Mouse (Mus musculus) stomach, postnatal 0 days (tissue): ENCODE measurements around the gene Hdac4. TPM values are rescaled to one million over a fixed set of nuclear protein-coding genes. Genes with fewer than 3 reads are reported as not detected.

Experiments
- ATAC-seq: fragments of 200-750 bp; cut with Nextera tagmentation; 2 replicates; pipeline ENCODE4 v1.8.0; 2017; ENCODE audit not compliant: low FRiP score, low TSS enrichment
- DNase-seq: peaks from one replicate; pipeline ENCODE4 v3.0.0-alpha.2; 2016; ENCODE audit warnings: low spot score
- H3K27ac ChIP-seq: fragments of 300-500 bp; sonication (generic); replicated peaks from 2 replicates; pipeline ENCODE4 v1.5.1; 2014; ENCODE audit warnings: mild to moderate bottlenecking, control low read depth
- H3K27me3 ChIP-seq: fragments of 300-500 bp; sonication (generic); 2 replicates; pipeline ENCODE4 v1.6.1; 2014; ENCODE audit warnings: low read length; ENCODE audit not compliant: control insufficient read depth, insufficient read depth
- H3K36me3 ChIP-seq: fragments of 300-500 bp; sonication (generic); 2 replicates; pipeline ENCODE4 v1.6.1; 2014; ENCODE audit warnings: low read length, mixed read lengths; ENCODE audit not compliant: control insufficient read depth, insufficient read depth
- H3K4me1 ChIP-seq: fragments of 300-500 bp; sonication (generic); replicated peaks from 2 replicates; pipeline ENCODE4 v1.6.1; 2014; ENCODE audit warnings: antibody characterized with exemption; ENCODE audit not compliant: control insufficient read depth, insufficient read depth
- H3K4me2 ChIP-seq: fragments of 300-500 bp; sonication (generic); replicated peaks from 2 replicates; pipeline ENCODE4 v1.6.1; 2014; ENCODE audit warnings: low read depth, mild to moderate bottlenecking, control low read depth, moderate library complexity
- H3K4me3 ChIP-seq: fragments of 300-500 bp; sonication (generic); 2 replicates; pipeline ENCODE4 v1.5.1; 2014; ENCODE audit warnings: low read depth, low read length, control low read depth
- H3K9ac ChIP-seq: fragments of 300-500 bp; sonication (generic); 2 replicates; pipeline ENCODE4 v1.6.1; 2014; ENCODE audit warnings: mild to moderate bottlenecking, low read length, control low read depth, mixed read lengths
- H3K9me3 ChIP-seq: fragments of 300-500 bp; sonication (generic); 2 replicates; pipeline ENCODE4 v1.6.1; 2016; ENCODE audit warnings: low read length; ENCODE audit not compliant: control insufficient read depth
- CTCF ChIP-seq: IDR thresholded peaks from 2 replicates; pipeline ENCODE4 v1.5.1; 2016; ENCODE audit warnings: antibody characterized with exemption, low read depth, mild to moderate bottlenecking, moderate library complexity
- EP300 ChIP-seq: optimal IDR thresholded peaks from 2 replicates; pipeline ENCODE3; 2016; ENCODE audit warnings: antibody characterized with exemption
- WGBS: fragments of 180-500 bp; shearing (Covaris S2); extraction: QIAGEN DNeasy Blood & Tissue Kit; methylation state at CpG from one replicate; pipeline ENCODE4 v1.1.7; 2014; 5-methylcytosine and 5-hydroxymethylcytosine counted together
- polyA plus RNA-seq: library from polyadenylated mRNA; unstranded; fragments of >200 nt; fragmentation: Nextera tagmentation; extraction: Ambion mirVana; gene quantifications from 2 replicates; pipeline ENCODE4 v1.2.1, GENCODE M21; 2015

Gene Hdac4
- polyA plus RNA-seq, 1 experiment from 2014 or later = 10.9 TPM

DNA sequence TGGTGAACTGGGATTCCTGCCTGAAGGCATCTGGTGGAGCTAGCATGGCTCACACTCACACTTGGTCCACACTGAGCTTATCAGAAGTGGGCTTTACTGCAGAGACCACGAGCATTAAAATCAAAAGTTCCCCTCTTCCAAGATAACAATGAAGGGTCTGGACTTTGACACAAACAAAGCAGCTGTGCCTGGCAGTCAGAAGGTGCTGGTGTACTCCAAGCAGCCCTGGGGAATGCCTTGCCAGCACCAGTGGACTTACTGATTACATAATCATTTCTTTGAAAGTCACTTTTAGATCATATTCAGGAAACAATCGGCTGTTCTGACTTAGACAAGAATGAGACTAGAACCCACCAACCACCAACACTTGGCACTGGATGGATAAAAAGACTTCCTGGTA is 140.3 kb downstream of the Hdac4 start:
- TF ChIP-seq CTCF = no peak
- TF ChIP-seq EP300 = no peak
- no peak overlapping the region for H3K4me3 ChIP-seq
- WGBS = 22% methylated on average over 2 of the region's 2 CpGs
- no peaks in the 10 kb centered on the region for H3K9me3 ChIP-seq
- no peak for DNase-seq
- H3K27me3 ChIP-seq = no peaks in the 10 kb centered on the region
- no peak for ATAC-seq
- H3K27ac ChIP-seq = no peak overlapping the region
- H3K4me1 ChIP-seq = peaks cover 3% of the 10 kb centered on the region; the same call in 1 of the 2 replicates
- no peak overlapping the region for H3K9ac ChIP-seq
- H3K4me2 ChIP-seq = no peak overlapping the region
- no peaks in the 10 kb centered on the region for H3K36me3 ChIP-seq

DNA sequence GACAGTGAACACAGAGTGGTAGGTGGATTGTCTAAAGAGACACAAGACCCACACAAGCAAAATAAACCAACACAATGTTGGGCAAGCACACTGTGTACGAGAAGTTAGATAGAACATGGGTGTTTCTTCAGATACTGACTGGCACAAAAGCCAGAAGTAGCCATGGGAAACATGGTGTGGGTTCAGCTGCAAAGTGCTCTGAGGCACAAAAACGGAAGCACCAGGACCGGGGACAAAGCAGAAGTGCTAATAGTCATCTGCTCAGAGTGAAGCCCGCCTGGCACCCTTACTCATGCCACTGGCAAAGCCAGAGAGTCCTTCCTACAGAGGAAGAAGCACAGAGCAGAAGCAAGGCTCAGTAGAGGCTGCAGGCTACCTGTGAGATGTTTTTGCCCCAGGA is 143.3 kb downstream of the Hdac4 start:
- Histone ChIP-seq H3K27ac (0 out of 2 replicates have a peak overlapping the region, but pooled peaks have one; percentile 8), H3K27me3 (no peaks in the 10 kb centered on the region), H3K4me2 (no peak overlapping the region), H3K4me3 (no peak overlapping the region), H3K4me1 (peaks cover 3% of the 10 kb centered on the region), H3K9ac (no peak overlapping the region), H3K9me3 (no peaks in the 10 kb centered on the region), H3K36me3 (no peaks in the 10 kb centered on the region)
- DNase-seq (no peak), ATAC-seq (no peak)
- 70% methylated on average over 4 of the region's 4 CpGs for WGBS
- TF ChIP-seq CTCF (no peak), EP300 (no peak)

DNA sequence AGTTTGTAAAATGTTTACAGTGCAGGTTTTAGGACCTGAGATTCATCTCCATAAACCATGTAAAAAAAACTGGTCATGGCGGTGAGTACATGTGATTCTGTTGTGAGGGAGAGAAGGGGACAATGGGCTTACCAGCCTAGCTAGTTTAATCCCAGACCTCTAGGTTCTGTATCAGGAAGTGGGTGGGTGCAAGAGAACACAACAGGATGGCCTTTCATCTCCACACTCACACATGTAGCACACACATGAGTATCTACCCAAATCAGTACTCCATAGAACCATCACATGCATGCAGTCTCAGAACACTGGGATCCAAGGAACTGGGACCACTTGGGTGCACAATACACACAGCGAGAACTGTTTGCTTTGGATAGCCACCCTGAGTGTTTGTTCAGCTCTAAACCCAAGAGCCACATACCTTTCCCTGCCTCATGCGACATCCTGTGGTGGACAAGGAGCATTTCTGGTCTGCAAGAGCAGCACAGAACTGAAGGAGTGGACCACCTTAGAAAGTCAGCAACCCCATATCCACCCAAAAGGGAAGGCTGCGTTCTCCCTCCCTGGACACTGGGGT is 143.9 kb downstream of the Hdac4 start:
- WGBS = 61% methylated on average over 4 of the region's 4 CpGs
- Histone ChIP-seq H3K9ac (no peak overlapping the region), H3K4me1 (peaks cover 3% of the 10 kb centered on the region), H3K27ac (no peak overlapping the region), H3K4me2 (no peak overlapping the region), H3K27me3 (no peaks in the 10 kb centered on the region), H3K9me3 (no peaks in the 10 kb centered on the region), H3K36me3 (no peaks in the 10 kb centered on the region), H3K4me3 (no peak overlapping the region)
- DNase-seq (peak; percentile 52), ATAC-seq (peak; percentile 35; the same call in 1 of the 2 replicates)
- TF ChIP-seq EP300 = no peak
- peak; percentile 65 for TF ChIP-seq CTCF

DNA sequence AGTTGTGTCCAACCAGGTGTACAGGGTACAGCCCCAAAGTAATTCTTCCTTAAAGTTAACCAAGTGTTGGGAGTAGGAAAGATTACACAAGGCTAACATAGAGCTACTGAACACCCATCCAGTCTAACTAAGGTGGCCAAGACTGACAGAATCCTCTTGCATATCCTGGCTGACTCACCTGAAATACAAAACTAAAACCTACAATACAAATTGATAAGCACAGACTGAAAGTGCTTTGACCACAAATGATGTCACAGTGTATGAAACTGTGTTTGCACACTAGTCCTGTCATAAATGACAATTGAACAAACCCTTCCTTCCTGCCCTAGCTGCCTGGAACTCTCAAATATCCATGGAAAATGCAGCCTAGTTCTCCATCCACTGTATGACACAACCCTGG is 144.5 kb downstream of the Hdac4 start:
- no peaks in the 10 kb centered on the region for H3K36me3 ChIP-seq
- H3K9me3 ChIP-seq = no peaks in the 10 kb centered on the region
- no peak overlapping the region for H3K4me3 ChIP-seq
- no peaks in the 10 kb centered on the region for H3K27me3 ChIP-seq
- H3K27ac ChIP-seq = no peak overlapping the region
- peaks cover 3% of the 10 kb centered on the region for H3K4me1 ChIP-seq
- TF ChIP-seq CTCF = no peak
- no peak for TF ChIP-seq EP300
- no peak overlapping the region for H3K9ac ChIP-seq
- ATAC-seq (peak; percentile 62), DNase-seq (no peak)
- H3K4me2 ChIP-seq = no peak overlapping the region

DNA sequence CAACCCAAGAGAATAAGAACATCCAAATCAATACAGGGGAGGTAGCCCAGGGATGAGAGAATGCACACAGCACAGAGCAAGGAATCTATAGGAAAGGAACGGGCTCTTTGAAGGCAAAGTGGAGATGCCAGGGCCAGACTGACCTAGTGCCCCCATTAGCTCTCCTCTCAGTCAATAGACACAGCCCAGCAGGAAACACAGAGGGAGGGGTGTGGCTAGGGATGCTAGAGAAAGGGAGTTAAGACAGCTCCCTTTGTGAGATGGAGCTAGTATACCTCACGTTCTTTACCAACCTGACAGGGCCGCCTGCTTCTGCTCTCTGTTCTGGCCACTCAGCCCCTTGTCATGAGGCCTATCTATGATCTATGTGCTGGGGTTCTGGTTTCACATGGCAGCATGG is 144.9 kb downstream of the Hdac4 start:
- 44% methylated on average over 3 of the region's 3 CpGs for WGBS
- Histone ChIP-seq H3K27me3 (no peaks in the 10 kb centered on the region), H3K4me1 (peaks cover 3% of the 10 kb centered on the region), H3K9ac (no peak overlapping the region), H3K9me3 (no peaks in the 10 kb centered on the region), H3K36me3 (no peaks in the 10 kb centered on the region), H3K4me2 (no peak overlapping the region), H3K27ac (no peak overlapping the region), H3K4me3 (no peak overlapping the region)
- TF ChIP-seq EP300 (no peak), CTCF (no peak)
- DNase-seq (no peak), ATAC-seq (no peak)

DNA sequence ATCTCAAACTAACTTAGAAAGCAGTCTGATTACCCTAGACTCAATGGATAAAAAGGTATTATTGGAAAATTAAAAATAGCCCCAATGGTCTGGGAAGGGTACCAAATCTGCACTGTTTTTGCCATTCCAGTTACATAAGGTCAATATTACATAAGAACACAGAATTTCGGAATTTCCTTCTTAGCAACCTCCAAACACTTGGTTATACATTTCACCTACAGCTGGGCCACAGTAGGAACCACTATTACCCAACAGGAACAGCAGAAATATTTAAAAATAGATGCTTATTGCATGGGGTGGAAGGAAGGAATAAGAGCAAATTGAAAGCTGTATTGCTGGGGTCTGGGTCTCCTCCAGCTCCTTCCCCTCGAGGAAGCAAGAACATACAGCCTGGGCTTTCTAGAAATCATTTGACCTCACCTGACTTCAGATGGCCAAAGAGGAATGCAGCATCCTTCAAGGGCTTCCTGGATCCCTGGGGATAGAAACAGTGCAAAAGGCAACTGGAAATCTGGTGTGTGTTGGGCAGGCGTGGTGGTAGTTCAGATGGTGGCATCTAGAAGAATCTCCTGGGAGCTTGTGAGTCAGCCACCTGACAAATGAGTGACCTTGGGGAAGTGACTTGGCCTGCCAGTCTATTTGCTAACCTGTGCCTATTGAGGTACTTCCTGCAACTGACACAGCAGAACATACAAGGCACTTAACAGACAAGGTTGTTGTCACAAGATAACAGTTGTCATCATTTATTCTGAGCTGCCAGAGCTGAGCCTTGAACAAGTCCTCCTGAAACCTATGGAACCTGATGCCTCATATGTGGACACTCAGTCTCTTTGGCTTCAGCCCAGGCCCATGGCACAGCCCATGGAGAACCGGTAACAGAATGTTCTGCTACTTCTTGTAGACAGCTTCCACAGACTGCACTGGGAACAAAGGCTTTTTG is 146.8 kb downstream of the Hdac4 start:
- DNase-seq (peak; percentile 30), ATAC-seq (peak; percentile 77)
- WGBS = 66% methylated on average over 4 of the region's 4 CpGs
- Histone ChIP-seq H3K27ac (no peak overlapping the region), H3K4me1 (peaks cover 3% of the 10 kb centered on the region), H3K4me3 (no peak overlapping the region), H3K27me3 (no peaks in the 10 kb centered on the region), H3K9ac (no peak overlapping the region), H3K4me2 (no peak overlapping the region), H3K36me3 (no peaks in the 10 kb centered on the region), H3K9me3 (no peaks in the 10 kb centered on the region)
- TF ChIP-seq CTCF = no peak
- no peak for TF ChIP-seq EP300
